Mouse (Mus musculus) E14TG2a.4 (cell line): ENCODE data around the gene Folr2.

Source experiments
- H3K27me3 ChIP-seq: 2 replicates; pipeline ENCODE4 v1.6.1; 2014; ENCODE audit warnings: low read length, control low read depth; ENCODE audit not compliant: insufficient read depth
- H3K36me3 ChIP-seq: 2 replicates; pipeline ENCODE4 v1.6.1; 2014; ENCODE audit warnings: low read length, control low read depth; ENCODE audit not compliant: insufficient read depth
- H3K4me1 ChIP-seq: replicated peaks from 2 replicates; pipeline ENCODE4 v1.6.1; 2014; ENCODE audit warnings: low read depth, low read length, control low read depth
- H3K4me3 ChIP-seq: replicated peaks from 2 replicates; pipeline ENCODE4 v1.5.1; 2014; ENCODE audit warnings: mild to moderate bottlenecking, low read length
- H3K9me3 ChIP-seq: 2 replicates; pipeline ENCODE4 v1.6.1; 2014; ENCODE audit warnings: low read length, control low read depth
- CTCF ChIP-seq: conservative IDR thresholded peaks from 2 replicates; pipeline ENCODE4 v1.5.1; 2014; ENCODE audit warnings: low read length
- NANOG ChIP-seq: IDR thresholded peaks from 2 replicates; pipeline ENCODE4 v1.6.1; 2014; ENCODE audit warnings: borderline replicate concordance, low read length, mixed read lengths
- POU5F1 ChIP-seq: IDR thresholded peaks from 2 replicates; pipeline ENCODE4 v1.6.1; 2014; ENCODE audit warnings: low read length, borderline replicate concordance

Folr2 gene

GRCm38 (mm10) chr7:101857094-101857493, at the start of gene Folr2:
Folr2 (minus strand) TSS chr7:101857194.
- Histone ChIP-seq H3K9me3 (no peaks in the 10 kb centered on the region), H3K4me1 (peaks cover 29% of the 10 kb centered on the region), H3K4me3 (no peak within 1 kb of the TSS), H3K36me3 (peaks cover 77% of the 10 kb centered on the region), H3K27me3 (no peaks in the 10 kb centered on the region)
- no peak for TF ChIP-seq CTCF
- TF ChIP-seq POU5F1, result no peak

DNA sequence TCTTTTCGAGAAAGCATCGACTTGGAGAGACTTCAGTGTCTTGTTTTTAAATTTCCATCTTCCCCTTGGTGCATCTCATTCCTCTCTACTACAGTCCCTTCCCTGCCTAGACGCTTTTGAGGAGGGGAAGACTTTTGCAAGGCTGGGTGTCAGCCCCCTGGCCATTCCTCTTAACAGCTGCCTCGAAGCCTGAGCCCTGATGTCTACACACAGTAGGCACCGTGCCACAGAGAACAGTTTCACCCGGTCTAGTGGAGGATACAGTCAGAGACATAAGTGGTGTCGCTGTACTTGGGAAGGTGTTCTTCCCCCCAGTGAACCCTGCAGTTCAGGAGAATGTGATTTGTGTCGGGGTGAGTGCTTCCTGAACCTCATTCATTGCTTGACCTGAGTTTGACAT, 49.7 kb upstream of the Folr2 start:
- Histone ChIP-seq H3K36me3 (peaks cover 59% of the 10 kb centered on the region), H3K27me3 (no peaks in the 10 kb centered on the region)
- TF ChIP-seq POU5F1 (no peak), CTCF (no peak), NANOG (no peak)

GRCm38 (mm10) chr7:101906287-101906681, 49.3 kb upstream of the Folr2 start, which contains the start of gene Tomt:
Tomt (minus strand) TSS chr7:101906359.
- Histone ChIP-seq H3K27me3 (no peaks in the 10 kb centered on the region), H3K4me1 (peaks cover 55% of the 10 kb centered on the region), H3K9me3 (0 out of 2 replicates have a peak, but pooled peaks cover 5% of the 10 kb centered on the region), H3K36me3 (peaks cover 59% of the 10 kb centered on the region), H3K4me3 (peak within 1 kb of the TSS; percentile 92)
- TF ChIP-seq POU5F1, result no peak
- TF ChIP-seq NANOG, result no peak

More for the DNA sequence above, 49.7 kb upstream of the Folr2 start:
- H3K4me3 ChIP-seq, result peak overlapping the region; percentile 92
- H3K4me1 ChIP-seq, result peaks cover 51% of the 10 kb centered on the region
- 0 out of 2 replicates have a peak, but pooled peaks cover 5% of the 10 kb centered on the region for H3K9me3 ChIP-seq

- H3K36me3 ChIP-seq, result peaks cover 59% of the 10 kb centered on the region
- TF ChIP-seq POU5F1 (no peak), NANOG (no peak), CTCF (no peak)
- peaks cover 61% of the 10 kb centered on the region for H3K4me1 ChIP-seq
- H3K9me3 ChIP-seq, result 0 out of 2 replicates have a peak, but pooled peaks cover 5% of the 10 kb centered on the region
- H3K4me3 ChIP-seq, result peak within 1 kb of the TSS; percentile 92
- H3K27me3 ChIP-seq, result no peaks in the 10 kb centered on the region
Observed at GRCm38 (mm10) chr7:101905561-101906286, 48.7 kb upstream of the Folr2 start, which contains the start of gene Lamtor1. Lamtor1 (plus strand) TSS chr7:101905904.

GRCm38 (mm10) chr7:101902846-101903245, 45.9 kb upstream of the Folr2 start:
- H3K27me3 ChIP-seq, result no peaks in the 10 kb centered on the region
- peaks cover 60% of the 10 kb centered on the region for H3K36me3 ChIP-seq

GRCm38 (mm10) chr7:101901969-101902368, 45.0 kb upstream of the Folr2 start:
- no peaks in the 10 kb centered on the region for H3K27me3 ChIP-seq
- H3K4me3 ChIP-seq, result no peak overlapping the region
- H3K9me3 ChIP-seq, result 0 out of 2 replicates have a peak, but pooled peaks cover 5% of the 10 kb centered on the region
- peaks cover 63% of the 10 kb centered on the region for H3K4me1 ChIP-seq
- peaks cover 58% of the 10 kb centered on the region for H3K36me3 ChIP-seq
- no peak for TF ChIP-seq CTCF
- TF ChIP-seq NANOG, result no peak
- no peak for TF ChIP-seq POU5F1

More at GRCm38 (mm10) chr7:101902846-101903245, 45.9 kb upstream of the Folr2 start:
- Histone ChIP-seq H3K4me3 (no peak overlapping the region), H3K9me3 (0 out of 2 replicates have a peak, but pooled peaks cover 5% of the 10 kb centered on the region), H3K4me1 (peaks cover 63% of the 10 kb centered on the region)
- no peak for TF ChIP-seq NANOG
- TF ChIP-seq CTCF, result peak; percentile 44
- no peak for TF ChIP-seq POU5F1

GRCm38 (mm10) chr7:101900331-101901097, 43.5 kb upstream of the Folr2 start:
- Histone ChIP-seq H3K4me3 (peak overlapping the region; percentile 37), H3K9me3 (0 out of 2 replicates have a peak, but pooled peaks cover 5% of the 10 kb centered on the region), H3K4me1 (peaks cover 59% of the 10 kb centered on the region), H3K36me3 (peaks cover 54% of the 10 kb centered on the region), H3K27me3 (no peaks in the 10 kb centered on the region)
- TF ChIP-seq CTCF (no peak), NANOG (no peak), POU5F1 (no peak)

DNA sequence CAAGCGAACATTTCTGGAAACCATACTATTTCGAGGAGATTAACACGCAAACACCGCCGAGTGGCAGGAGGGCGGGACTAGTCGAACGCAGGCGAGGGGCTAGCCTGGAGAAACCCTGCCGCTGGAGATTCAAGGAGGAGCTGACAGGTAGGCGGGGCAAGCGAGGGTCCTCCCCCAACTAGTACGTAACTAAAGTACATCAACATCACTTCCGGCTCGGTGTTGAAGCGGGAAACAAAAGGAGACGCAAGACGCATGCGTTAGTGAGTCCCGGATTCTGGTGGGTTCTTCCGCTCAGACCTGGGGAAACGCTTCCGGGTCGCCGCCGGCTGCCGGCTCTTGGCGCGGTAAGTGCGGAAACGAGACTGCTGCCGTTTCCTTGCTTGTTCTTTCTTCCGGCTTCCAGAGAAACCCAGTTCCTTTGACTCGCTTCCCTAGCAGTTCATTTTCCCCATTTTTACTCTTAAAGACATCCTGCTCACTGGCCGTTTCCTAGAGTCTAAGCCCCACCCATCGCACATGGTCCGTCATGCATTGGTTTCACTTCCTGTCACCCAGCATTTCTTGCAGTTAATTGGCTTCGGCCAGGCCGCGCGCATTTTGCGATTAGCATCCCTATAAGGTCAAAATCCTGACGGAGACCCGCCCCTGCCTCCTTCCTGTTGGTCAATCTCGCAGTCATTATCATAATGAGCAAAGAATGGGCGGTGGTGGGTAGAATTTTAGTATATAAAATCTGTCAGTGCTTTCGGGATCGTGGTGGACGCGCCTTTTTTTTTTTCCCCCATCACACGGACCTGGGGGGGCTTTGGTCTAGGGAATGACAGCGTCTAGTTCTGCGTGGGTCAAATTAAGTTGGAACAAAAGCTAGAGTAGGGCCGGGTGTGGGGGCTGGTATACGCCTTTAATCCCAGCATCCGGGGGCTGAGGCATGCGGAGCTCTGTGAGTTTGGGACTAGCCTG, 39.4 kb upstream of the Folr2 start:
- H3K4me1 ChIP-seq, result peaks cover 62% of the 10 kb centered on the region
- no peaks in the 10 kb centered on the region for H3K27me3 ChIP-seq
- H3K4me3 ChIP-seq, result peak overlapping the region; percentile 85
- no peaks in the 10 kb centered on the region for H3K9me3 ChIP-seq
- no peak for TF ChIP-seq NANOG
- TF ChIP-seq POU5F1, result no peak
- TF ChIP-seq CTCF, result no peak
- H3K36me3 ChIP-seq, result peaks cover 39% of the 10 kb centered on the region
